In genomic region chr2:6128136-6128805, GRCm38 (mm10) we compare ENCODE assay signal across 9 mouse cellular contexts. TPM values are rescaled to one million over a fixed set of nuclear protein-coding genes. Genes with fewer than 3 reads are reported as not detected.
DNase-seq lines count a peak whose midpoint lies in the region; ATAC-seq lines count a peak whose summit lies in the region.
"Had no signal": no experiment of that assay in that cellular context is flagged by ENCODE, and none has a peak within 500 bp of the region (broad histone marks: within the 10 kb centered on the region; RNA-seq: fewer than 3 reads in every experiment).

No protein-coding gene starts in this region.

- no peaks in the 10 kb centered on the region for H3K36me3 ChIP-seq in heart, embryonic 16.5 days (ENCODE audit: control insufficient read depth, insufficient read depth)
- no peaks in the 10 kb centered on the region for H3K36me3 ChIP-seq in liver, embryonic 15.5 days (replicated peaks)

- intact Hi-C loops in left cerebral cortex, postnatal 14 days (cut with DNase I): no loop called here

- no peak overlapping the region for H3K9ac ChIP-seq in heart, embryonic 16.5 days (ENCODE audit: low read length)
- H3K9ac ChIP-seq in liver, embryonic 15.5 days: no peak overlapping the region

- H3K4me1 ChIP-seq in heart, embryonic 16.5 days (ENCODE audit: control insufficient read depth, insufficient read depth, low read length): peaks cover 3% of the 10 kb centered on the region
- H3K4me1 ChIP-seq in liver, embryonic 15.5 days (replicated peaks): peaks cover 7% of the 10 kb centered on the region; the same call in 1 of the 2 replicates

- H3K4me3 ChIP-seq in heart, embryonic 16.5 days (ENCODE audit: low read length): peak overlapping the region; percentile 85
- H3K4me3 ChIP-seq in liver, embryonic 15.5 days (replicated peaks): no peak overlapping the region

- 64% methylated on average over 11 of the region's 11 CpGs for WGBS in heart, embryonic 16.5 days
- 35% methylated on average over 11 of the region's 11 CpGs for WGBS in liver, embryonic 15.5 days (ENCODE audit: insufficient replicate concordance)

- H3K4me2 ChIP-seq in heart, embryonic 16.5 days (ENCODE audit: low read depth, low read length): peak overlapping the region; percentile 79
- peak overlapping the region; percentile 64 for H3K4me2 ChIP-seq in liver, embryonic 15.5 days

- H3K27me3 ChIP-seq in heart, embryonic 16.5 days (ENCODE audit: control insufficient read depth, insufficient read depth, low read length): no peaks in the 10 kb centered on the region
- peaks cover 54% of the 10 kb centered on the region for H3K27me3 ChIP-seq in liver, embryonic 15.5 days

- H3K9me3 ChIP-seq in heart, embryonic 16.5 days (replicated peaks; ENCODE audit: control insufficient read depth, low read length): no peaks in the 10 kb centered on the region
- H3K9me3 ChIP-seq in liver, embryonic 15.5 days (replicated peaks): no peaks in the 10 kb centered on the region

- DNase-seq in heart, adult 11 months: peak; percentile 94
- DNase-seq in heart, adult 8-10 months (ENCODE audit: low spot score): no peak
- DNase-seq in MEL-GATA-1-ER (ENCODE audit: extremely low read depth, low read depth): peak; percentile 11
- DNase-seq in left cerebral cortex, postnatal 14 days (ENCODE audit: low spot score in 2 of 2): no peak
- no peak for DNase-seq in thymus, postnatal 4 days
- DNase-seq in frontal cortex, postnatal 25 days (ENCODE audit: low spot score in 2 of 2): no peak
- DNase-seq: gastrocnemius, postnatal 10 days had no signal

- H3K27ac ChIP-seq in heart, embryonic 16.5 days (ENCODE audit: low read length): no peak overlapping the region
- no peak overlapping the region for H3K27ac ChIP-seq in liver, embryonic 15.5 days (replicated peaks)

- no peak for ATAC-seq in heart, embryonic 16.5 days (replicated peaks; ENCODE audit: extremely low read depth, insufficient read depth, low FRiP score)
- no peak for ATAC-seq in liver, embryonic 15.5 days (ENCODE audit: insufficient read depth)

RNA-seq across cellular contexts. Expression of gene Proser2, which starts 1.7 kb away (rescaled TPM):
- 10 to 100 TPM in 3 of 4 experiments, 1 to 10 TPM in 1; 8.5 to 15.9 (median 14.0) TPM for total RNA-seq in heart, adult 8-10 months (2022)
- 18.1 and 18.3 TPM in 2 replicates for polyA plus RNA-seq in heart, embryonic 16.5 days (2015; fragmentation: Nextera tagmentation; extraction: Ambion mirVana)
- 6.4 and 7.9 TPM in 2 replicates for polyA plus RNA-seq in liver, embryonic 15.5 days (2015; fragmentation: Nextera tagmentation; extraction: Ambion mirVana)
- total RNA-seq in left cerebral cortex, postnatal 14 days (2021): 1 to 10 TPM; 3.1 to 4.5 TPM

Comparison
In these comparisons a context has a peak if more than half of its experiments do, and no peak if none do; other contexts are left out.
1. DNase-seq: peak in heart, adult 11 months (single experiment) and MEL-GATA-1-ER (single experiment); none in heart, adult 8-10 months (single experiment), left cerebral cortex, postnatal 14 days (0 of 2), thymus, postnatal 4 days (single experiment) and frontal cortex, postnatal 25 days (0 of 2).